Mouse (Mus musculus): ENCODE results near the gene Ric8a.

GRCm38 (mm10) chr7:140851916-140852315, 4.8 kb upstream of the Ric8a start:
- TF ChIP-seq CTCF (IDR thresholded peaks at IDR 0.05; ENCODE audit: borderline replicate concordance, insufficient read depth, low read depth, low read length): no peak
- no peak for TF ChIP-seq POLR2A (IDR thresholded peaks at IDR 0.05; ENCODE audit: borderline replicate concordance, insufficient read depth, low read length)
